Mouse (Mus musculus) mouse embryonic stem cell (cell line): ENCODE results near the gene Relb.

ENCODE experiments used
- in situ Hi-C, 2 experiments: fragments of 300-500 bp; cut with MboI; formaldehyde crosslinking; loops; 1 replicate in 1 of 2; 3 replicates in 1 of 2; pipeline ENCODE4 v1.14.3; 2019 to 2020; ENCODE audit warnings: low sequenced_read_pairs in 2 of 2, low pct_unique_long_range_greater_than_20kb in 1 of 2, mixed read lengths in 1 of 2; ENCODE audit not compliant: unreplicated experiment in 1 of 2

The Relb gene

DNA sequence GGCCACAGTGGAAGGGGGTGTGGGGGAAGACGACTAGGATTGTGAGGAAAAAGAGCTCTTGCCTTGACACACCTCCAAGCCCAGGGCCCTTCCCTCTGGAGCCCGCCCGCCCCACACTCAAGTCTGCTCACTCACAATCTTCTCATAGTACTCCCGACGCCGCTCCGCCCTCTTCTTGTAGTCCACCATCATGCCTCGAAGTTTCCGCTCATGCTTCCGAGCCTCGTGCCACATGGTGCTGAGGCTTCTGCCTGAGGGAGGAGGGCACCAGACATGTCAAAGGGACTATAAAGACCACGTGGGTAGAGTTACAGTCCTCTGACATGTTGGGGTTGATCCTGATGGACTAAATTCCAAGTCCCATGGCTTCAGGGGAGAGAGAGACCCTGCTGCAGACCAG lies 26.2 kb downstream of the Relb start:
- in situ Hi-C loops = no loop called here

DNA sequence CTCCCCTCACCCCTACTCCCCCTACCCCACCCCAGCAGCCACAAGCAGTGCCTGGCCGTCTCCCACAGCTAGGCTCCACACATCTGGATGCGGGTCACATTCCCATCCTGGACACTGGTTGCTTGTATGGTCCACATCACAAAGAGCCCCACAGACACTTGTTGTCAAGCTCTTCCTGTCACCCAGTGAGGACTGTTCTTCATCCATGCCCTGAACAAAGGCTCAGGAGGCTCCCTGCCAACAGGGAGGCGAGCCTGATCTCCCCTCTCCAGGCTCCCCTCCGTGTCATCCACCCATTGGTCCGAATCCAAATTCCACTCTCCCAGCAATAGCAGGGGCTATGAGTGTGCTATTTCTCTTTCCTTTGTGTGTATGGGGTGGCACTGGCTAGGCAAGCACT lies 28.7 kb downstream of the Relb start:
- in situ Hi-C loops = no loop called here

DNA sequence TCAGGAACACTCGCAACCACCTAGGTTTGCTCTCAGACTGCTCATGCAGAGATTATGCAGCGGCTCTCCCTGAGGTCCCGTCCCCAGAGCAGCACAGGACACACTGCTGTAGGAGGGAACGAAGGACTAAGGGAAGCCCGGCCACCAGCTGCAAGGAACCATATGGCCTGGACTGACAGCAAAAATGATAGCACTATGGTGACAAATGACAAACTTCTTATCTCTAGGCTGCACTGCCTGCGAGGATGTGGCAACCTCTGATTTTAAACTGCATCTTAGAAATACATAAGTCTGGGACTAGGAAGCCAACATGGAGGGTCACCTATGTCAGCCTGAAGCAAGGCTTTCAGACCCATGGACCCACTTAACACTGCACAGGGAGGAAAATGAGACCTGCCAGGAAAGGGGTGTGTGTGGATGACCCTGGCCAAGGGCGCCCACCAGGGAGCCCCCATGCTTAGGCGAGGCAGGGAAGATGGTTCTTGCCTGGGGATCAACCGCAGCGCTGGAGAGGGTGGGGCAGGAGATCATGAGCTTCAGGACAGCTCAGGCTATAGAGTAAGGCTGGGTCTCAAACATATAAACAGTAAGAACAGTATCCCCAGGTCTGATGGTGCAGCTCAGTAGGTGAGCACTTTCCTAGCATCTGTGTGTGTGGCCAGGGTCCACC lies 36.0 kb downstream of the Relb start:
- in situ Hi-C loops = no loop called here

DNA sequence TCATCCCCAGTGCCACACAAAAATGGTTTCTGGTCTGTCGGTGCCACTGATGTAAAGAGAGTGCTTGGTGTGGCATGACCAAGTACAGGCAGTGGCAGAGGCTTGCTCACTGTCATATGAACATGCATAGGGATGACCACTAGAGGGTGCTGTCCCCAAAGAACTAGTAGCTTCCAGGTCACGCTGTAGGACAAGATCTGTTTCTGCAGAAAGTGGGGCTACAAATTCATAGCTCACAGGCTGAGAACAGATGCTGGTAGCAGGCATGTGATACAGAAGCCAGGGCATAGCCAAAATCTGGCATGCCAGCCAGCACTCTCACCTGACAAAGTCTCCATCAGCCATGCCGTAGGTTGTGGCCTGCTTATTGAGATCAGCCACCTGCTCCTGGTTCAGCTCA lies 39.3 kb downstream of the Relb start:
- in situ Hi-C loops = no loop called here

DNA sequence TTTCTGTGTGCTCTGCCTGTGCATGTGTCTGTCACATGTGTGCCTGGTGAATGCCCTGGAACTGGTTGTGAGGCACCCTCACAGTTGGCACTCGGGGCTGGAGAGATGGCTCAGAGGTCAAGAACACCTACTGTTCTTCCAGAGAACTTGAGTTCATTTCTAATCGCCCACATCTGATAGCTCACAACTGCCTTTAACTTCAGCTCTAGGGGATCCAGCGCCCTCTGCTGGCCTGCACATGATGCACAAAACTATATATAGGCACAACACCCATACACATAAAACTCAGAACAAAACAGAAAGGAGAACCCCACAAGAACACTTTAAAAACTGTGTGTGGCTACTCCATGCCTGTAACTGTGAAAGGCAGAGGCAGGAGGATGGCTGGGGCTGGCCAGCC lies 40.0 kb downstream of the Relb start:
- in situ Hi-C loops = no loop called here

DNA sequence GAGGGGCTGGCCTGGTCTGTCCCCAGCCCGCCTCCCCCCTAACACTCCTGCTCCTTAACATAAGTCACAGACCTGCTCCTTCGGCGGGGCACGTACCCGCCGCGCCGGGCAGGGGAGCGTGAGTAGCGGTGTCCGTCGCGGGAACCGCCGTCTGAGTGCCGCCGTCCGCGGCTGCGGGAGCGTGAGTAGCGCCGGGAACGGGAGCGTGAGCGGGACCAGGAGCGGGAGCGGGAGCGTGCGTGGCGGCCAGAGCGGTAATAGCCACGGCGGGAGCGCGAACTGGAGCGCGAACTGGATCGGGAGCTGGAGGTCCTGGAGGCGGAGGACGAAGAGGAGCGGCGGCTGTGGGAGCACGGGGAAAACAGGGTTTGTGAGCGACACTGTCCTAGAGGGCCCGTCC lies 43.0 kb downstream of the Relb start:
- in situ Hi-C loops = no loop called here

DNA sequence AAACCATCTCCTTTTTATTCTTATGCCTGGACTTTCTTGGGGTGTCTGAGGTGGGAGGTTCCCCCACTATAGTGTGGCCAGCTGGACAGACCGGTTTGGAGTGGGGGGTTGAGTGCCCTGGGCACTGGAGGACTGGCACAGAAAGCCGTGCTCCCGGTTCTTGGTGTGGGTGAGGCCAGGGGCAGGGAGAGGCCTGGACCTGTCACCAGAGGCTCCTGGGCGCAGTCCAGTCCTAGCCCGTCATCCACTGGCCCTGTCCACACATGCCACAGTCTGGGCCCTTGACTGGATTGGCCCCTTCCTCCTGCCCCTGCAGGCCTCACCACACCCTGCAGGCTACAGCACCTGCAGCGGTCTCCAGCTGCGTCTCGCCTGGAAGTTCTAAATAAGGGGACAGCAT lies 48.6 kb downstream of the Relb start:
- in situ Hi-C loops = no loop called here

DNA sequence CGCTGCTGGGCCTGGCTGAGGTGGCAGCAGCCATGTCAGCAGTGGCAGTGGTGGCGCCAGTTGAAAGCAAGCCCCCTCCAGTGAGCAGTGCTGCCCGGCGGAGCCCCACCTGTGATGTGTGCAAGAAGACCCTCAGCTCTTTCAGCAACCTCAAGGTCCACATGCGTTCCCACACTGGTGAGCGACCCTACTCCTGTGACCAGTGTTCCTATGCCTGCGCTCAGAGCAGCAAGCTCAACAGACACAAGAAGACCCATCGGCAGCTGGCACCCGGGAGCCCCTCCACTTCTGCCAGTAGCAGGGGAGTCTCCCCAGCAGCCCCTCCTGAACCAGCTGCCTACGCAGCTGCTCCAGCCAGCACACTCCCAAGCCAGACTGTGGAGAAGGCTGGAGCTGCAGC lies 49.5 kb downstream of the Relb start:
- in situ Hi-C loops = no loop called here

DNA sequence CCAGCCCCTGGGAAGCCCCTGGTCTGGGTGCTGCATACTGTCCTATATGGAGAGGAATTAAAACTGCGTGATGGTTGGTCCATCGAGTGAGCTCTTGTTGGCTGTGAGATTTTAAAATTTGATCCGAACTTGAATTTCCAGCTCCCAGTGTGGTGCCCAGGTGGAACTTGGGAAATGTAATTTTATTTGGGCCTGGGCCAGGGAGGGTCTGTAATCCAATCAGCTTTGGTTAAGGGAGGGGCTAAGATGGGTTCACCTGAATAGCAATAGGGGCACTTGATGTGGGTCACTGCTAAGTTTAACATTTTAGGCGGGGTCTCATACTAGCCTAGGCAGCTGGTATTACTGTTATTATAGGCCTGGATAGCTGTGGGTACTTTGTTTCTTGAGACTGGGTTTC lies 50.8 kb downstream of the Relb start:
- in situ Hi-C loops = no loop called here

DNA sequence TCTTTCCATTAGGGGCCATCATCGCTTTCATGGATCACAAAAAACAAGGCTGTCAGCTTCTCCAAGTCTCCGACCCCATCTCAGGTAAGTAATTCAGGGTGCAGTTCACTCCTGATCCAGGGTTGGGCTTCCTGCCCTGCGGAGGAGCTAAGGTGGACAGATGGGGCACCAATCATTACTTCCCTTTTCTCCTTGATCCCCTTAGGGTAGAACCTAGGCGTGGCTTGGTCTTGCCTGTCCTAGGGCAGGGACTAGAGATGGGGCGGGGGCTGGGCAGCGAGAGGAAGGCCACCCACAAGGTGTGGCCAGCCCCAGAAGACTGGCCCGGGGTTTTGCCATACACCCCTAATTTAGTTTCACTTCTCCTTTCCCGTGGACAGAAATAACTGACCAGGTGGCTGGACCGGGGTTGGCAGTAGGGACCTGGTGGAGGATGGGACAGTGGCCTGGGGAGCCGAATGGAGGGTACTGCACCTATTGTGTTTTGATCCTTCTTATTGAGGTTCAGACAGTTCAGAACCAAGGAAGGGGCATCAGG lies 51.3 kb downstream of the Relb start:
- in situ Hi-C loops = no loop called here

DNA sequence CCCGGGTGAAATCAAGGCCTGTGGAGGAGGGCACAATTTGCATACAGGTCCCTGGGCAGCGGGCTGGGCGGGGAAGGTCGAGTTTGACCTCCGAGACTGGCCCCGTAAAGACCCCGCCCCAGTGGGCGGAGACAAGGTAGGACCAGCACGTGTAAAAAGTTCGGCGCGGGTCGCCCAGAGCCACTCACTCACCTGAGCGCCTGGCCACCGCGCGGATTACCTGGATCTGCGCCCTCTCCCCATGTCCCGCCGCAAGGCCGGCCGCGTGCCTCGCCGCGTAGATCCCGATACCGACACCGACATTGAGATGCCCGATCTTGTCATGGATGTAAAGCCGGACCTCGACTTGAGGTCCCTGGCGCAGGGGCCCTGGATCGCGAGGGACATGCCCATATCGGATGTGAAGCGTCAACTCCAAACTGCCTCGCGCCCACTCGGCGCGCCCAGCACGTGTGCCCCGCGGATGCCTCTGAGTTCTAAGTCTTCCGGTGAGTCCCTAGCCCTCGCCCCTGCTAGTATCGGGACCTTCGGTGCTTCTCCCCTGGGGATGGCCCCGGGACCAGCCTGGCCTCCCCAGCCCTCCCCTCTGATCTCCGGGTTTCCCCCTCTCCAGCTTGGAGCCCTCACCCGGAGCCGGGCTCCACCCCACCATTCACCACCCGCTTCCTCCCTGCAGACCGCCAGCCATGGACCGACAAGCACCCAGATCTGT lies 51.9 kb downstream of the Relb start, which contains the start of the genes Zfp296 and Gemin7:
Zfp296 (plus strand) TSS at position 147 of the 712 bp plus-strand sequence.
Gemin7 (minus strand) TSS at position 455 of the 712 bp plus-strand sequence.
- in situ Hi-C loops = no loop called here

DNA sequence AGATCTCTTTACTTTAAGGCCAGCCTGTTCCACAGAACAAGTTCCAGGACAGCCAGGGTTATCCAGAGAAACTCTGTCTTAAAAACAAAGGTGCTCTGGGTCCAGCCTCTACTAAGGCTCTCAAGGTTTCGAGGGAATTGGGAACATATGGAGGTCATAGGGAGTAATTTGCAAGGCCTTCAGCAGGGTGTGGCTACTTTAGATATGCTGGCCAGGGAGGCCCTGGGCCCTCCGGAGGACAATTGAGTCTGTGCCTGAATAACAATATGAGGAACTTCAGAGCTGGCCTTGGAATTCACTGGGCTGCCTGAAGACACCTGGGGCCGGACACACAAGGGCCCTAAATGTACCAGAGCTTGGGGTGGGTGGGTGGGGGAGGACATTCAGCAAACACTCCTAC lies 53.7 kb downstream of the Relb start:
- in situ Hi-C loops = no loop called here

DNA sequence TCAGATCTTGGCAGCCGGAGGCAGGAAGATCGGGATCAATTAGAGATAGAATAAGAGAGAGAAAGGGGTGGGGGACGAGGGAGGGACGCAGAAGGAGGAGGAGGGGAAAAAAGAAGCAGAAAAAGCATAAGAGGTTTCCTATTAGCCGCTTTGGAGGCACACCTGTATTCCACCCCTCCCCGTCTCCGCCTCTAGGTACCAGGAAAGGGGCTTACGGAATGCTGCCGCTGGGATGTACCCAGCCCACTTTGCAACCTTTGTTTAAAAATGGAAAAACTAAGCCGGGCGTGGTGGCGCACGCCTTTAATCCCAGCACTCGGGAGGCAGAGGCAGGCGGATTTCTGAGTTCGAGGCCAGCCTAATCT lies 55.5 kb downstream of the Relb start:
- in situ Hi-C loops = no loop called here

DNA sequence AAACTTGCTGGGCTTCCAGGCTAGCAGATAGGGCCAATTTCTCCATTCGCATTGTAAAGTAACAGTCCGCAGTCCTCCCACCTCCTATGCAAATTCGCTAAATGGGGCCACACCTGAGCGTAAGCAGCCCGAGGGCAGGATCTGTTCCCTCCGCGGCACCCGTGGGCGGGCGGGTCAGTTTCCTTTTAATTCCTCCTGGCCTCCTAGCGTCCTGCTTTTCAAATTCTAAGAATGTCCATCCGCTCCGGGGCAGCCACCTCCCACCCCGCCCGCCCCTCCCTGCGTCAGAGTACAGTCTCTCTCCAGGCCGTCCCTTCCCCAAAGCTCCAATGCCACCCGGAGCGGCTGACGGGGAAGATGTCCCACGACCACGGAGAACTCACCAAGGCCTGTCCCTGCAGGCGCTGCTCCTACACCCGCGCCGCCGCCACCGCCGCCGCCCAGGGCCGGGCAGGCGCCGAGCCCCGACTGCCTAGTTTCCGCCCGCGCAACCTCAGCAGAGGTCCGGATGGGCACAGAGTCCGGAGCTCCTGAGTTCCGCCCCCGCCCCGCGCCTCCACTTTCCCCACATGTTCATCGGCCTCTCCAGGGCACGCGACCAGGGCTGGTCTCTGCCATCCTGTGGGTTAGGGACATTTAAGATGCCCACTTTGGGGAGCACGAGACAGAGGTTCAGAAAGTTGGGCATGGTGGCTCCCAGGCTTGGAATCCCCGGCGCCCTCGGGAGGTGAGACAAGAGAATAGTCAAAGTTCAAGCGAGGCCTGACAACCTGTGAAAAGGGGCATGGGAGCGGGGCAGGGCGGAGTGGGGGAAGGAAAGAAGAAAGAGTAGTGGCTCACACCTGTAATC lies 56.1 kb downstream of the Relb start:
- in situ Hi-C loops = no loop called here

DNA sequence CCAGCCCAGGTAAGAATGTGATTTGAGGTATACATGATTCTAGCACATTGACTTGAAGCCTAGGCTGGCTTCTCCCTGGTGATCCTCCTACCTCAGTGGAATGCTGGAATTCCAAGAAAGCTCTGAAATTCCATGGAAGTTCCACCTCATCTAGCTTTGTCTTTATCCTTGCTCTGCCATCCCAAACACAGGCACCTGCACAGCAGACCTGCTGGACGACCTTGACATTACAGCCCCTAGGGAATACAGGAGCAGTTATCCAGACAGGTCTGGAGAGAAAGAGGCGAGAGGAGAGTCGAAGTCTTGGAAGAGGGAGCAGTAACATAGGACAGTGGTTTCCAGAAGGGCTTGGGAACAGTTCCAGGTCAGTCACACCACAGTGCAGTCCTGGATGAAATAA lies 59.6 kb downstream of the Relb start:
- in situ Hi-C loops = no loop called here

DNA sequence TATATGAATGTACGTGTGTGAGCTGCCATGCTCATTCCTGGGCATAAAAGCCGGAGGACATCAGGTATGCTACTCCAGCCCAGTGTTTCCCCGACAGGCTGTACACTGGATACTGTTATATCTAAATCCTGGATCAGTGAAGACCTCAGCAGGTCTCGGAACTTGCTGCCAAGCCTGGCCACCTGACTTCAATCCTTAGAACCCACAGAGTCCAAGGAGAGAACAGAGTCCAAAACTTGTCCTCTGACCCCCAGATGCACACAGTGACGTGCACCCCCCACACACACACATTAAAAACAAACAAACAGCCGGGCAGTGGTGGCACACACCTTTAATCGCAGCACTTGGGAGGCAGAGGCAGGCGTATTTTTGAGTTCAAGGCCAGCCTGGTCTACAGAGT lies 61.8 kb downstream of the Relb start:
- in situ Hi-C loops = no loop called here

DNA sequence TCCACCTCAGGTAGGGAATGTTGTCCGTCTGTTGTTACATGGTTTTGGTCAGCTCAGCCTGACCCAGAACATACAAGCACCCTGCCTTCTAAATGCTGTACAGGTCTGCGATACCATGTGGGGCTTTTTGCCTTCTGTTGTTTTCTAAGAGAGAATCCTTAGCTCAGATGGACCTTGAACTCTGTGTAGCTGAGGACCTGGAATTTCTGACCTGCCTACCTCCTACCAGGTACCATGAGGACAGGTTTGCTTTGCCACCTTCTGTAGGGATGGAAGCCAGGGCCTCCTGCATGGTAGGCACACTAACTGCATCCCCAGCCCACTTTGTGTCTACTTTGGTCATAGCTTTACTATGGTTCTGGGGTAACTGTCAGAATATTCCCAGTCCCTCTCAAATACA lies 63.4 kb downstream of the Relb start:
- in situ Hi-C loops = no loop called here

DNA sequence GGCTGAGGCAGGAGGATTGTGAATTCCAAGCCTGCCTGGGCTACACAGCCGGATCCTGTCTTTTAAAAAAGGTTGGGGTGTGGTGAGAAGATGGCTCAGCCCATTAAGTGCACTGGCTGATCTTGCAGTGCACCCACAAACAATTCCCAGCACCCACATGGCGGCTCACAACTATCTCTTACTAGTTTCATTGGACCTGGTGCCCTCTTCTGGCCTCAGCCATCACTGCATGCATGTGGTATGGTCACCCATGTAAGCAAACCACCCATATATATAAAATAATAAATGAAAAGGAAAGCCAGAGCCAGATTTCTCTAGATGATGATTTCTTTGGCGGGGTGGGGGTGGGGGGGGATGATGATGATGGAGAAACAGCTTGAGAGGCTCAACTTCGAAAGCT lies 64.8 kb downstream of the Relb start:
- in situ Hi-C loops = no loop called here

DNA sequence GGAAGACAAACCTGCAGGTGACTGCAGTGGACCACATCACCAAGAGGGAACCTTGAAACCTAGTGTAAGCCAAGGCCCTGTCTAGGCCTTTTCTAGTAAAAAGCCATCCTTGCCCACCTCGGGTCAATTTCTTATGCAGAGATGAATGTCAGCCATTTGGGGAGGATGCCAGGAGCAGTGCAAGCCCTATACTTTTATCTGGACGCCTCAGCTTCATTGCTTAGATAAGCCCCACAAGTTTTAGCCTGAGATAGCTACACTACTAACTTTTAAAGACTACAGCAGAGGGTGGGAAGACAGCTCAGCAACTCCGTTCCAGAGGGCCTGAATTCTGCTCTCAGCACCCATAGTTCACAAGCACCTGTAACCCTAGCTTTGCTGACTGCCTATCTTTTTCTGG lies 65.4 kb downstream of the Relb start:
- in situ Hi-C loops = no loop called here
